Mouse (Mus musculus): Measurements from ENCODE around the gene Gm20479.

DNA sequence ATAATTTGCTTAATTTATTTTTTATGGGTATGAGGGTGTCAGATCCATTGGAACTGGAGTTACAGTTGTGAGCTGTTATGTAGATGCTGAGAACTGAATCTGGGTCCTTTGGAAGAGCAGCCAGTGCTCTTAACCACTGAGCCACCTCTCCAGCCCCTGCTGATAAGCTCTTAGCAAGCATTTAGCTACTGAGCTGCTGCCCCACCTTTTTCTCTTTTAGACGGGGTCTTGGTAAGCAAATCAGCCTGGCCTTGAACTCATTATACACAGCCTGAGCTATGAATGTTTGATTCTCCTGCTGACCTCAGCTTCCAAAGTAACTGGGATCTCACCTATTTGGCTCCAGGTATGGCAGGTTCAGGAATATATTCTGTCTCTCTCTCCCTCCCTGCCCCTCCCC is 23.8 kb upstream of the Gm20479 start:
- TF ChIP-seq CTCF (IDR thresholded peaks at IDR 0.05; ENCODE audit: extremely low read depth, insufficient read depth, insufficient read length, insufficient replicate concordance) (no peak), POLR2A (IDR thresholded peaks at IDR 0.05; ENCODE audit: low read depth, low read length) (no peak)
